Mouse (Mus musculus) G1E (cell line): ENCODE measurements around the gene Flt3l.
"Not testable (repeated sequence)": the region's sequence is repeated elsewhere in the genome, so short reads cannot be mapped to it uniquely, and the experiment has no call there.

ENCODE experiments used
- CTCF ChIP-seq: IDR thresholded peaks from 2 replicates; pipeline ENCODE4 v1.5.1; 2012; ENCODE audit warnings: low read depth, low read length, inconsistent platforms, mixed read lengths
- GATA1 ChIP-seq: IDR thresholded peaks from 2 replicates; pipeline ENCODE4 v1.6.1; 2012; ENCODE audit warnings: borderline replicate concordance, low read length, inconsistent platforms, mixed read lengths

DNA sequence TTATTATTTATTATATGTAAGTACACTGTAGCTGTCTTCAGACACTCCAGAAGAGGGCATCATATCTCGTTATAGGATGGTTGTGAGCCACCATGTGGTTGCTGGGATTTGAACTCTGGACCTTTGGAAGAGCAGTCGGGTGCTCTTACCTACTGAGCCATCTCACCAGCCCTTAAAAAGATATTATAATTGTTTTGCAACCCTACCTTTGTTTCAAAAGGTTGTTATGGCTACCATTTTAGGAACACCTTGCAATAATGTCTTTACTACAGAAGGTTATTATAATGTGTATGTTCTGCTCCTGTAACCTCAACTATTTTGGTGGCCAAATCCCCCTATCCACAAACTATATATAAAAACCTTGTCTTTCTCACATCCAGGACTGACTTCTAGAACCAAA lies 16.8 kb upstream of the Flt3l start:
- TF ChIP-seq CTCF, GATA1: not testable (repeated sequence)
